Mouse (Mus musculus) c-Kit-positive CD71-negative TER-119-negative erythroid progenitor cells, embryonic 14.5 days (primary cell): ENCODE measurements around the gene Gm16442.
"Not testable (repeated sequence)": the region's sequence is repeated elsewhere in the genome, so short reads cannot be mapped to it uniquely, and the experiment has no call there.

ENCODE experiments used
- DNase-seq: peaks from one replicate; pipeline ENCODE4 v3.0.0-alpha.2; 2013; ENCODE audit warnings: low read depth

Gene Gm16442

DNA sequence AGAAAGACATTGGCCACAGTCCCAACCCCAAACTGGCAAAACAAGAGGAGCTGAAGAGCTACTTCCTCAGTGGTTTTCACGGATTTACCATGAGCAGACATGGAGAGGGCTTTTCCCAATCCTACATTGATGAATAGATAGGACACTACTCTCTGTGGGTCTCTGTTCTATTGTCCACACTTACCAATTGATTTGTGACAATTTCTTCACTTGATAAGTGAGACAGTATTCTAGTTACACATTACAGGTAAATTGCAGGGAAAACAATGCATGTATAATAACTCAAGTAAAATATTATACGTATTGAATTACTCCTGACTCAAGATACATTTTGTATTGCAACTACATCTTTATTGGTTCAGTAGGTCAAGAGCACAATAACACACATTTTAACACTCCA is at the start of gene Gm16442:
TSS of gene Gm16442 (minus strand) at position 101 of the 400 bp plus-strand sequence.
- DNase-seq: not testable (repeated sequence)

DNA sequence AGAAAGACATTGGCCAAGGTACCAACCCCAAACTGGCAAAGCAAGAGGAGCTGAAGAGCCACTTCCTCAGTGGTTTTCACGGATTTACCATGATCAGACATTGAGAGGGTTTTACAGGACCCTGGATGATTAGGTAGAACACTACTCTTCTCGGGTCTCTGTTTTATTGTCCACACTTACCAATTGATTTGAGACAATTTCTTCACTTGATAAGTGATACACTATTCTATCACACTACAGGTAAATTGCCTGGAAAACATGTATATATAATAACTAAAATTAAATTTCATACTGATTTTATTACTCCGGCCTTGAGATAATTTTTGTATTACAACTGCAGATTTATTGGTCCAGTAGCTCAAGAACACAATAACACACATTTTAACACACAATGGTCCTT is 45.9 kb upstream of the Gm16442 start, which contains the start of gene Vmn1r94:
TSS of gene Vmn1r94 (minus strand) at position 101 of the 400 bp plus-strand sequence.
- DNase-seq: not testable (repeated sequence)

DNA sequence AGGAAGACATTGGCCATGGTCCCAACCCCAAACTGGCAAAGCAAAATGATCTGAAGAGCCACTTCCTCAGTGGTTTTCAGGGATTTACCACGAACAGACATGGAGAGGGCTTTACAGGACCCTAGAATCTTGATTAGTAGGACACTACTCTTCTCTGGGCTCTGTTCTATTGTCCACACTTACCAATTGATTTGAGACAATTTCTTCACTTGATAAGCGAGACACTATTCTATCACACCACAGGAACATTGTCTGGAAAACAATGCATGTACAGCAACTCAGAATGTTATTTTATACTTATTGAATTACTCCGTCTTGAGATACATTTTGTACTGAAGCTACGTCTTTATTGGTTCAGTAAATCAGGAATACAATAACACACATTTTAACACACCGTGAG is 16.6 kb upstream of the Gm16442 start, which contains the start of gene Vmn1r93:
TSS of gene Vmn1r93 (minus strand) at position 101 of the 400 bp plus-strand sequence.
- DNase-seq: not testable (repeated sequence)

DNA sequence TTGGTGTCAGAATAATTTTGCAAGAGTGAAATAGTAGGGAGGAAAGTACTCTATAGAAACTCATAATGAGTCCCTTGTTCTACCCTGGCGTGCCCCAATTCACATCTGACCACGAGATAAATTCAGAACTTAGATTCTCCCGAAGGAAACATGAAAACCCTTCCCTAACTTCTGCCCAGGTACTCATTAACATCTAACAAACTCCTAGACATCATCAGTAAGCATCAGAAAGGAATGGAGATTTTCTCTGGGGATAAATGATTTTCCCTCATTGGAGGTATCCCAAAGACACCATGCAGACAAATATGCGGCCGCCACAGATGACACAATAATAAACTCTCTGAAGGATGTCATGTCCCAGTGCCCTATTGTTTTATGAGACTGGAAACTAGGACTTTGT is 23.0 kb downstream of the Gm16442 start, which contains the start of gene Vmn1r91:
TSS of gene Vmn1r91 (plus strand) at position 301 of the 400 bp plus-strand sequence.
- DNase-seq: not testable (repeated sequence)

DNA sequence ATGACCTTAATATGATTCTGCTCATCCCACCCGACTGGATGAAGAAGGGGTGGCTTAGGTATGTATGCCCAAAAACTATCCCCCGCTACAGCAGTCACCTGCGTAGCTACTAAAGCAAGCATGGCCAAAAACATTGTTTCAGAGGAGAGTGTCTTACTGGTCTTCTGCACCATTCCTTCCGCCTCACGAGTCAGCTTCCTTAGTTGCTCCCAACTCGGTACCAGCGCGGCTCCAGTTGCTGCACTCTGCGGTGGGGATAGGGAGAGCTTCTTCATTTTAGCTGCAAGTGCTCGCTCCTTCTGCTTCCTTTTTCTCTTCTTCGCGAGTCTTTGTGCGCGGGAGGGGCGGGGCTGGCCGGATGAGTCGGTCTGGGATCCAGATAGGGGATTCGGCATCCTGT is 44.3 kb downstream of the Gm16442 start:
- DNase-seq: not testable (repeated sequence)
